Mouse (Mus musculus): ENCODE measurements at regions not wholly inside any gene's neighbourhood (a gene's known extent, or its start where the extent isn't known, plus 50 kb on each side); places are given as distances from the start of the nearest gene placed in this dataset.
"Not testable (repeated sequence)": the region's sequence is repeated elsewhere in the genome, so short reads cannot be mapped to it uniquely, and the experiment has no call there.

GRCm38 (mm10) chr15:96828681-96829080, 129.2 kb upstream of the Slc38a2 start:
- no peak overlapping the region for H3K27ac ChIP-seq
- H3K36me3 ChIP-seq (ENCODE audit: inconsistent target) = no peaks in the 10 kb centered on the region
- H3K4me3 ChIP-seq (ENCODE audit: inconsistent target) = no peak overlapping the region
- no peaks in the 10 kb centered on the region for H3K79me2 ChIP-seq (ENCODE audit: inconsistent target)
- WGBS (ENCODE audit: missing documents) = 87% methylated on average over 8 of the region's 8 CpGs

GRCm38 (mm10) chr15:96827931-96828330, 128.4 kb upstream of the Slc38a2 start:
- H3K4me3 ChIP-seq (ENCODE audit: inconsistent target) = no peak overlapping the region
- WGBS (ENCODE audit: missing documents) = 90% methylated on average over 8 of the region's 8 CpGs
- H3K27ac ChIP-seq = no peak overlapping the region
- no peaks in the 10 kb centered on the region for H3K36me3 ChIP-seq (ENCODE audit: inconsistent target)
- H3K79me2 ChIP-seq (ENCODE audit: inconsistent target) = no peaks in the 10 kb centered on the region

GRCm38 (mm10) chr15:96818435-96818834, 118.9 kb upstream of the Slc38a2 start:
- Histone ChIP-seq H3K27ac (no peak overlapping the region), H3K79me2 (ENCODE audit: inconsistent target) (no peaks in the 10 kb centered on the region), H3K36me3 (ENCODE audit: inconsistent target) (no peaks in the 10 kb centered on the region), H3K4me3 (ENCODE audit: inconsistent target) (no peak overlapping the region)
- WGBS (ENCODE audit: missing documents) = 59% methylated on average over 7 of the region's 7 CpGs

GRCm38 (mm10) chr15:96817626-96818025, 118.1 kb upstream of the Slc38a2 start:
- H3K36me3 ChIP-seq (ENCODE audit: inconsistent target) = no peaks in the 10 kb centered on the region
- H3K4me3 ChIP-seq (ENCODE audit: inconsistent target) = no peak overlapping the region
- no peaks in the 10 kb centered on the region for H3K79me2 ChIP-seq (ENCODE audit: inconsistent target)
- no peak overlapping the region for H3K27ac ChIP-seq
- 43% methylated on average over 5 of the region's 5 CpGs for WGBS (ENCODE audit: missing documents)

GRCm38 (mm10) chr15:96816997-96817570, 117.6 kb upstream of the Slc38a2 start:
- Histone ChIP-seq H3K36me3 (ENCODE audit: inconsistent target) (no peaks in the 10 kb centered on the region), H3K79me2 (ENCODE audit: inconsistent target) (no peaks in the 10 kb centered on the region), H3K27ac (no peak overlapping the region), H3K4me3 (ENCODE audit: inconsistent target) (no peak overlapping the region)
- WGBS (ENCODE audit: missing documents) = 79% methylated on average over 5 of the region's 5 CpGs

GRCm38 (mm10) chr15:96813472-96813871, 113.9 kb upstream of the Slc38a2 start:
- Histone ChIP-seq H3K36me3 (ENCODE audit: inconsistent target) (no peaks in the 10 kb centered on the region), H3K79me2 (ENCODE audit: inconsistent target) (no peaks in the 10 kb centered on the region), H3K4me3 (ENCODE audit: inconsistent target) (no peak overlapping the region), H3K27ac (no peak overlapping the region)
- 86% methylated on average over 2 of the region's 2 CpGs for WGBS (ENCODE audit: missing documents)

- H3K27ac ChIP-seq = 0 out of 2 replicates have a peak overlapping the region, but pooled peaks have one; percentile 7
- no peaks in the 10 kb centered on the region for H3K79me2 ChIP-seq (ENCODE audit: inconsistent target)
- no peaks in the 10 kb centered on the region for H3K36me3 ChIP-seq (ENCODE audit: inconsistent target)
- H3K4me3 ChIP-seq (ENCODE audit: inconsistent target) = no peak overlapping the region
- 89% methylated on average over 1 of the region's 1 CpGs for WGBS (ENCODE audit: missing documents)
Measured at GRCm38 (mm10) chr15:96802729-96803053, 103.2 kb upstream of the Slc38a2 start.

- no peaks in the 10 kb centered on the region for H3K79me2 ChIP-seq (ENCODE audit: inconsistent target)
- WGBS (ENCODE audit: missing documents) = 41% methylated on average over 9 of the region's 9 CpGs
- H3K4me3 ChIP-seq (ENCODE audit: inconsistent target) = no peak overlapping the region
- no peaks in the 10 kb centered on the region for H3K36me3 ChIP-seq (ENCODE audit: inconsistent target)
- 0 out of 2 replicates have a peak overlapping the region, but pooled peaks have one; percentile 7 for H3K27ac ChIP-seq
Measured at GRCm38 (mm10) chr15:96802034-96802728, 102.7 kb upstream of the Slc38a2 start.

GRCm38 (mm10) chr15:96799228-96799627, 99.7 kb upstream of the Slc38a2 start:
- 80% methylated on average over 11 of the region's 12 CpGs for WGBS (ENCODE audit: missing documents)
- no peaks in the 10 kb centered on the region for H3K36me3 ChIP-seq (ENCODE audit: inconsistent target)
- no peak overlapping the region for H3K4me3 ChIP-seq (ENCODE audit: inconsistent target)
- no peak overlapping the region for H3K27ac ChIP-seq
- H3K79me2 ChIP-seq (ENCODE audit: inconsistent target) = no peaks in the 10 kb centered on the region

GRCm38 (mm10) chr15:96797615-96798270, 98.2 kb upstream of the Slc38a2 start:
- 54% methylated on average over 4 of the region's 4 CpGs for WGBS (ENCODE audit: missing documents)
- Histone ChIP-seq H3K27ac (no peak overlapping the region), H3K79me2 (ENCODE audit: inconsistent target) (no peaks in the 10 kb centered on the region), H3K4me3 (ENCODE audit: inconsistent target) (no peak overlapping the region), H3K36me3 (ENCODE audit: inconsistent target) (no peaks in the 10 kb centered on the region)

GRCm38 (mm10) chr15:96794177-96794719, 94.7 kb upstream of the Slc38a2 start:
- Histone ChIP-seq H3K36me3 (ENCODE audit: inconsistent target) (no peaks in the 10 kb centered on the region), H3K27ac (no peak overlapping the region), H3K79me2 (ENCODE audit: inconsistent target) (no peaks in the 10 kb centered on the region), H3K4me3 (ENCODE audit: inconsistent target) (no peak overlapping the region)
- WGBS (ENCODE audit: missing documents) = over 99% methylated on average over 6 of the region's 6 CpGs

GRCm38 (mm10) chr15:96793251-96793650, 93.7 kb upstream of the Slc38a2 start:
- H3K79me2 ChIP-seq (ENCODE audit: inconsistent target) = no peaks in the 10 kb centered on the region
- no peaks in the 10 kb centered on the region for H3K36me3 ChIP-seq (ENCODE audit: inconsistent target)
- 95% methylated on average over 15 of the region's 15 CpGs for WGBS (ENCODE audit: missing documents)
- no peak overlapping the region for H3K27ac ChIP-seq
- H3K4me3 ChIP-seq (ENCODE audit: inconsistent target) = no peak overlapping the region

- no peak overlapping the region for H3K4me3 ChIP-seq (ENCODE audit: inconsistent target)
- H3K36me3 ChIP-seq (ENCODE audit: inconsistent target) = no peaks in the 10 kb centered on the region
- 96% methylated on average over 6 of the region's 6 CpGs for WGBS (ENCODE audit: missing documents)
- no peaks in the 10 kb centered on the region for H3K79me2 ChIP-seq (ENCODE audit: inconsistent target)
- H3K27ac ChIP-seq = no peak overlapping the region
Measured at GRCm38 (mm10) chr15:96791306-96791705, 91.8 kb upstream of the Slc38a2 start.

GRCm38 (mm10) chr15:96787921-96788320, 88.4 kb upstream of the Slc38a2 start:
- not testable (repeated sequence) for H3K79me2 ChIP-seq (ENCODE audit: inconsistent target); H3K4me3 ChIP-seq (ENCODE audit: inconsistent target); H3K27ac ChIP-seq; H3K36me3 ChIP-seq (ENCODE audit: inconsistent target)
- WGBS (ENCODE audit: missing documents) = 100% methylated on average over 2 of the region's 2 CpGs

- Histone ChIP-seq H3K27ac (no peak overlapping the region), H3K4me3 (ENCODE audit: inconsistent target) (no peak overlapping the region), H3K36me3 (ENCODE audit: inconsistent target) (no peaks in the 10 kb centered on the region), H3K79me2 (ENCODE audit: inconsistent target) (no peaks in the 10 kb centered on the region)
- WGBS (ENCODE audit: missing documents) = 92% methylated on average over 7 of the region's 7 CpGs
Measured at GRCm38 (mm10) chr15:96784578-96784977, 85.0 kb upstream of the Slc38a2 start.
